Mouse (Mus musculus) cerebellum, postnatal 36 days (tissue): ENCODE measurements around the gene Alkbh1.
"Not testable (repeated sequence)": the region's sequence is repeated elsewhere in the genome, so short reads cannot be mapped to it uniquely, and the experiment has no call there.

Experiments used
- DNase-seq, 2 experiments: peaks; one replicate each; pipeline ENCODE4 v3.0.0; 2021 to 2022; ENCODE audit warnings: mixed read lengths in 2 of 2

Gene Alkbh1

DNA sequence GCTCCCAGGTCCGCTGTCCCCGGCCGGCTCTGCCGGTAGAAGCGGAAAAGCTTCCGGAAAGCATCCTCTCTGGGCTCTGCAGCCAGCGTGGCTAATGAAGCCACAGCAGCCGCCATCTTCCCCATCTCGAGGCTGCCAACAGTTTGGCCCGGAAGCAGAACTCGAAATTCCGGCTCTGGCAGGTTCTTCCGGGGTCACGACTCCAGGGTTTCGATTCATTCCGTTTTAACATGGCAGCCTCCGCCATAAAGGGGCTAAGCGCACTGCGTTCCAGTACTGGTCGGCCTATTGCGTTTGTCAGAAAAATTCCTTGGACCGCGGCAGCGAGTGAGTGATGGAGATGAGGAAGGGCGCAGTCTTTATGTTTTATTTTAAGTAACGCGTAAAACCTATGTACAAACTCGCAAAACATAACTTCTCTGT, at the start of gene Alkbh1, which contains the start of gene Slirp:
Gene Alkbh1 (minus strand): TSS at position 318 of the 423 bp plus-strand sequence.
Gene Slirp (plus strand): TSS at position 197 of the 423 bp plus-strand sequence.
- DNase-seq = peak; percentile 90 to 93

DNA sequence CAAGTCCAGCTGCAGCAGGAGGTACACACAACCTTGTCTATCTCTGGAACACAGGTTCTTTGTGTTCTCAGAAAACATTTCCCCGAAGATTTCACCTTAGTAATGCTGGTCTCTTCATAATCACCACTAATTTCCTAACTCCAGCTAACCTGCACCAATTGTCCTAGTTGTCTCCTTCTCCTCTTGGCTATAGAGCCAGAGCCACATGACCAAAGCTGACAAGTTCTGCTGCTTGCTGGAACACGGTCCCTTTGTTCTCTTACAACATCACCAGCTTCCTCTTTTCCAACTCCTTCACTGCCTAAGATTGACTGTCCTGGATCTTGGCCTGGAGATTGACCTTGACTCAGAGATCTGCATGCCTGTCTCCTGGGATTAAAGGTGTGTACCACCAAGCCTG, 44.9 kb upstream of the Alkbh1 start:
- DNase-seq = not testable (repeated sequence)

DNA sequence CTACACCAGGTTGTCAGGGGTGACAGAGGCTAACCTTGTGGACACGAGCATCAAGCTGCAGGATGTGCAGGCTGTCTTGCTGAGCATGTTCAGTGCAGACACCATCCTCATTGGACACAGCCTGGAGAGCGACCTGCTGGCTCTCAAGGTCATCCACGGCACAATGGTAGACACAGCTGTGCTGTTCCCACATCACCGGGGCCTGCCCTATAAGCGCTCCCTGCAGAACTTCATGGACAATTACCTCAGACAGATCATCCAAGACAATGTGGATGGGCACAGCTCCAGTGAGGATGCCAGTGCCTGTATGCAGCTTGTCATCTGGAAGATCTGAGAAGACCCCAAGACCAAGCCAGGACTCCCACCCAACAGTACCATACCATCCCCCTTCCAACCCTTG, 38.7 kb upstream of the Alkbh1 start:
- not testable (repeated sequence) for DNase-seq

GRCm38 (mm10) chr12:87474756-87475155, 30.9 kb upstream of the Alkbh1 start:
- DNase-seq = no peak

DNA sequence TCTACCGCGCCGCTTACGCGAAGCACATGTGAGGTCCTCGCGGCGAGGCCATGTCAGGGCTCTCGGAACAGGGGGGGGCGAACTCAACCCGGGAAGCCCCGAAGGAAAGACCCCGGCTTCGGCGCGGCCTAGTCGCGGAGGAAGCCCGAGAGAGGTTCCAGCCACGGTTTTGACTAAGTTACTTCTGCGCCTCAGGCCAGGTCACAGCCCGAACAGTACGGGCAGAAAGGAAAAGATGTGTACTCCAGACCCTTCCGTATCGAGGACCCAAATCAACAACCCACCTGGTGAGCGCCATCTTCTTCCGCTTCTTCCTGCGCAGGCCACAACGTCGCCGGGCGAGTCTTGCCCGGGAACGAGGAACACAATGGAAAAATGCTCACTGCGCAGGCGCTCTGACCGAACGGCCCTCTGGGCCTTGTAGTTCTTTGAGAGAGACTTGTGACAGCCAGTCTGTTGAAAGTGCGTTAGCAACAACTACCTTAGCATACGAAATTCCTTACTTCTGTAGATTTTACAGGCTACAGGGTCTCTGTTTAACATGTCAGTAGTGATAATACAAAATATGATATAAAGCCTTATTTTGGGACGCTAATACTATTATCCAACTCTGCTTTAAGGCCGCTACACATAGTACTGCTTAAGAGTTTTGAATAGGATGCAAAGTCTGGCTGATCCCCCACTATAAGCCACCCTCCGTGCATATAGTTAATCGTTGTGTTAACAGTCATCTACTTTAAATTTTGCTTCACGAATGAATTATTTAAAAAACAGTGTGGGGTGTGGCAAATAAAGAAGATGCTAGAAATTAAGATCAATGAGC, 28.4 kb upstream of the Alkbh1 start, which contains the start of gene Snw1:
Gene Snw1 (minus strand): TSS at position 311 of the 823 bp plus-strand sequence.
- peak; percentile 94 to 95 for DNase-seq

- no peak for DNase-seq
Observed at GRCm38 (mm10) chr12:87471421-87471963, 27.7 kb upstream of the Alkbh1 start.

DNA sequence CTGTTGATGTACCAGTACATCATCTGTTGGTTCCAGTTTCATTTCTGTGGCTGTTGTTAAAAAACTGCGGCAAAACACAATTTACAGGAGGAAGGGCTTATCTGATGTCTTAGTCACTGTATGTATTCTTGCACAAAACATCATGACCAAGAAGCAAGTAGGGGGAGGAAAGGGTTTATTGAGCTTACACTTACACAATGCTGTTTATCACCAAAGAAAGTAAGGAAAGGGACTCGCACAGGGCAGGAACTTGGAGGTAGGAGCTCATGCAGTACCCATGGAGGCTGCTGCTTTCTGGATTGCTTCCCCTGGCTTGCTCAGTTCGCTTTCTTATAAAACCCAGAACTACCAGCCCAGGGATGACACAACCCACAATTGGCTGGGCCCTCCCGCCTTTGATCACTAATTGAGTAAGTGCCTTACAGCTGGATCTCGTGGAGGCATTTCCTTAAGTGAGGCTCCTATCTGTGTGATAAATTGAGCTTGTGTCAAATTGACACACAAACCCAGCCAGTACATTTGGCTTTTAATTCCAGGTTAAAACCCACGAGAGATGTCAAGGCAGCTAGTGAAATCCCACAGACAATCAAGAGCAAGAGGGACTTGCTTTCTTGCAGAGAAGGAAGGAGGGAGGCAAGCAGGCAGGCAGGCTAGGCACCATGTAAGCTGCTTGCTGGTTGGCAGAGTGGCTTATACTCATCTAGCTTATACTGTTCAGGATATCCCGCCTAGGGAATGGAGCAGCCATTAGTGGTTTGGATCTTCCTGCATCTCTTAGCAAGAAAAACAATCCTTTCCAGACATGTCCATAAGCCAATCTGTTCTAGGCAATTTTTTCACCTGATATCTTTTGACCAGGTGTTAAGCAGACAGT, 26.7 kb upstream of the Alkbh1 start:
- DNase-seq = no peak

GRCm38 (mm10) chr12:87464678-87465297, 21.0 kb upstream of the Alkbh1 start:
- DNase-seq = no peak

- no peak for DNase-seq
Observed at GRCm38 (mm10) chr12:87449456-87449855, 5.6 kb upstream of the Alkbh1 start.

DNA sequence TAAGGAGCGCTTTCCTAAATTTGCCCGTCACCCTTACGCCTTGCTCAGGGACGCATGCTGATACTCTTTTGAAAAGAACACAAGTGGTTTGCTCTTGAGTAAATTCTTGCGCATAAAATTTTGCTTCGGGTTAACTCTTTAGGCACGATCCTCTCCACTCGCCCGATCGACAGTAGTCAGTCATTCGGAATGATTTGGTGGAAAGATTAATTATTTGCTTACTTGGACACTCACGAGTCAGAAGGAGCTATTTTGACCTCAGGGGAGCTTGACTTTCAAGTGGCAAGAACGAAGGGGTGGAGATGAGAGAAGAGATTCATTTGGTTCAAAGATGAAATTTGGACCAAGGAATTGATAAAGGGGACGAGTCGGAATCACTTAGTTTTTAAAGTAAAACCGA, 394 bp upstream of the Alkbh1 start:
- DNase-seq = no peak

DNA sequence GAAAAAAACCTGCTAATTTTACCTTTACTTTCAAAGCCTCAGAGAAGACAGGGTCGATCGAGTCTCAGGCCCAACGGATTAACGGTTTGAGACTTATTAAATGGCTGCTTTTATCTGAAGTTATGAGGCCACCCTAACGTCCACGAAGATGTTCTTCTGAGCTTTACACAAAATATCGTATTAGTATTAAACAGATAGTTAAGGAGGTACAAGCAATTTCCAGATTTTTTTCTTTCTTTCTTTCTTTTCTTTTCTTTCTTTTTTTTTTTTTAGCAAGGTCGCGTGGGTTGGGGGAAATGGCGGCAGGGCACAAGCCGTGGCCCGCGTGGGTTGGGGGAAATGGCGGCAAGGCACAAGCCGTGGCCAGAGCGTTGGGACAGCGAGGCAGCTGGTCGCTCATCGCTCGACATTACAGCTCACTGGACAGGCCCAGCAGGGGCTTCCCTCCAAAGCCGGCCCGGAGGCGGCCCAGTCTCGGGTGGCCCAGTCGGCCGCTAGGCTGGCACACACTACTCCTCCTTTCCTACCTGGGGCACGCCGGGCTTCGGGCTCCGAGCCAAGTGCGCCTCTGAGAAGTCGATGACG, 610 bp downstream of the Alkbh1 start:
- no peak for DNase-seq

GRCm38 (mm10) chr12:87442177-87443114, 1.4 kb downstream of the Alkbh1 start:
- no peak for DNase-seq

- DNase-seq = no peak
Observed at GRCm38 (mm10) chr12:87428885-87429284, 14.9 kb downstream of the Alkbh1 start.

DNA sequence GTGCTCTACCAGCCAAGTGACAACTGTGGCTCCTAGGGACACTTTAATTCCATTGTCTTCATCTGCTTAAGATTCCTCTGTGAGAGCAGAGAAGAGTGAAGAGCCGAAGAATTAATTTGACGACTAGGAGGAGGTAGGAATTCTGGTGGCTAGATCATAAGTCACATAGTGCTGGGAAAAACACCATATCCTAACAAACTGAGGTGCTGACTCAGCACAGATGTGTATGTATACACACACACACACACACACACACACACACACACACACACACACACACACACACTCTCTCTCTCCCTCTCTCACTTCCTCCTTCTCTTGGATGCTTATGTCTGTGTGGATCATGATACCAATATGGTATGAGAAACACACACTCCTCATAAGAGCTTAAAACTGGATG, 15.5 kb downstream of the Alkbh1 start:
- DNase-seq = no peak

DNA sequence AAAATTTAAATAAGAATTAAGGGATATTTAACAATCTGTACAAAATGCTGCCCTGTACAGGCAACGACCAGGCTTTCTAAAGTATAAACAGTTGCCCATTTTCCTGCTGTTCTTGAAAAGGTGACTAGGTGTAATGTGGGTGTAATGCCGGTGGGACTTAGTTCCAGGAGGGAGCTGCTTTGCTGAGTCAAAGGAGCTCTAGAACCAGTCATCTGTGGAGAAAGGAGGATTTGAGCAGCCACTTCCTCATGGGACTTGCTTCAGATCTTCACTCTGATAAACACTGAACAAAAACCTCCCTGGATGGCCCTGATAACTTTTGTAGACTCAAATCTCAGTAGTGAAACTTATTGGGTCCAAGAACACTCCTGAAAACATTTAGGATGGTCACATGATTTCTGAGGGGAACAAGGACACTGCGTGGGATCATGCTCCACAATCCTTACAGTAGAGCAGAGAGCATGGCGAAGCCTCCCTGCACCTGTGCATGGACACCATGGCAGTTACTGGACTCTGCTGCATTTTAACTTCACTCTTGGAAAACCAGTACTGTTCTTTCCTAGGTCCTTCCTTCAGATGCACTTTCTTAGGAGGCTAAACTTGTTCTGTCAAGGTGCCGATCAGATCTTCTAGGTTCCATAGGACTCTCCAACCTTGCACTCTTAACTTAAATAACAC, 17.3 kb downstream of the Alkbh1 start:
- no peak for DNase-seq

- no peak for DNase-seq
Observed at GRCm38 (mm10) chr12:87424516-87424915, 19.3 kb downstream of the Alkbh1 start.

DNA sequence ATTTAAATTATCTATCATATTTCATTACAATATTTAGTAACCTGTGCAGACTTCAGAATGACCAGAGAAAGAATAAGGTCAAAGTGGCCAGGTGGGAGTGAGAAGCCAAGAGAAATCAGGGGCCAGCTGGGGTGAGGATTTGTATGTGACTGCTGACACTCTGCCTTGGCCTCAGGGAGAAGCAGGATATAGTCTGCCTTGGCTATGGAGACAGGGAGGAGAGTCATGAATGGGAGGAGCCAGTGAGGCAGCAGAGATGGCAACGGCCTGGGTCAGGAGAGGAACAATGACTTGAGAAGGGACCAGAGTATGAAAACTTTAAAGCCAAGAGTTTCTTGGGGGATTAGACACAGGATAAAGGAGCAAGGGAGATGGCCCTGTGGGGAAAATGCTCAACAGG, 20.1 kb downstream of the Alkbh1 start:
- no peak for DNase-seq

- no peak for DNase-seq
Observed at GRCm38 (mm10) chr12:87421708-87422507, 21.9 kb downstream of the Alkbh1 start.

- no peak for DNase-seq
Observed at GRCm38 (mm10) chr12:87419974-87420485, 23.8 kb downstream of the Alkbh1 start.
